9 mouse cellular contexts compared by ENCODE assay signal in the genomic region with DNA sequence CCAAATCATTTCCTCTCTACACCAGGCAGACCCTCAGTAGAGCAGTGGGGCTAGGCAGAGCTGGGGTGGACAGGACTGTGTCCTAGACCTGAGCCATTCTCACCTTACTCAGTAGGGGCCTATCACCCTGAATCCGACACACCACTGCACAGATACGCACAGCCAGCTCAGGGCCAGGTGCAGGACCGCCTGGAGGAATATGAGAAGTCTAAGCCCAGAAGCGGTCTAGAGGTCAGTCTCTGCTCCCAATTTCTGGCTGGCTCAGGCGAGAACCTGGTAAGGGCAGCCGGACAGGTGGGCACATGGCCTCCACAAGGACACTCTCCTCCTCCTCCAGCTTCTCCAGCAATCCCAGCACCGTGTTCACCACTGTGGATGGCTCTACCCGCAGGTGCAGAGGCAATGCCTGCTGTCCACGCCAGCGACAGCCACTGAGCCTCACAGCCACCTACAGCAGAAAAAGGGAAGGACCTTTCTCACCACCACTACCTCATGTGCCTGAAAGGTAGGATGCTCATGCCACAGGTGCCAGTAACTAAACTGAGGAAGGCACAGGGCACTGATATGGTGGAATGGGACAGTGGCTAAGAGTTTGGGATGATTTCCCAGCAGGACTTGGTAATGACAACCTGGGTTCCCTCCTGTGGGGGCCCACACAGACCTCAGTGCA. TPM values are rescaled to one million over a fixed set of nuclear protein-coding genes. Genes with fewer than 3 reads are reported as not detected.
DNase-seq lines count a peak whose midpoint lies in the region; ATAC-seq and TF ChIP-seq lines count a peak whose summit lies in the region.
"Had no signal": no experiment of that assay in that cellular context is flagged by ENCODE, and none has a peak within 500 bp of the region (broad histone marks: within the 10 kb centered on the region; RNA-seq: fewer than 3 reads in every experiment).

No protein-coding gene starts in this region.

- H3K27me3 ChIP-seq in heart, embryonic 15.5 days, result no peaks in the 10 kb centered on the region
- H3K27me3 ChIP-seq in lung, postnatal 0 days (replicated peaks; ENCODE audit: insufficient read depth, low read length), result no peaks in the 10 kb centered on the region
- peaks cover 7% of the 10 kb centered on the region for H3K27me3 ChIP-seq in limb, embryonic 10.5 days (ENCODE audit: low read depth, poor library complexity, severe bottlenecking)

- no peak for ATAC-seq in heart, embryonic 15.5 days (replicated peaks; ENCODE audit: insufficient number of reproducible peaks, insufficient read depth, low FRiP score, low read depth)
- ATAC-seq in lung, postnatal 0 days, result no peak
- ATAC-seq: inflammation-experienced regulatory T-cells, adult 6 months had no signal

- H3K9me3 ChIP-seq in heart, embryonic 15.5 days (replicated peaks), result no peaks in the 10 kb centered on the region
- H3K9me3 ChIP-seq in lung, postnatal 0 days (ENCODE audit: low read length), result no peaks in the 10 kb centered on the region
- no peaks in the 10 kb centered on the region for H3K9me3 ChIP-seq in limb, embryonic 10.5 days (replicated peaks)

- WGBS in heart, embryonic 15.5 days, result 91% methylated on average over 10 of the region's 10 CpGs
- 95% methylated on average over 10 of the region's 10 CpGs for WGBS in lung, postnatal 0 days
- 88% methylated on average over 10 of the region's 10 CpGs for WGBS in limb, embryonic 10.5 days

- H3K9ac ChIP-seq in heart, embryonic 15.5 days, result peak overlapping the region; percentile 23; the same call in 1 of the 2 replicates
- H3K9ac ChIP-seq in lung, postnatal 0 days (replicated peaks; ENCODE audit: low read depth), result no peak overlapping the region

- peak overlapping the region; percentile 44 for H3K4me2 ChIP-seq in heart, embryonic 15.5 days
- H3K4me2 ChIP-seq in lung, postnatal 0 days (replicated peaks; ENCODE audit: low read depth, low read length), result no peak overlapping the region

- H3K27ac ChIP-seq in heart, embryonic 15.5 days, result peak overlapping the region; percentile 92
- H3K27ac ChIP-seq in lung, postnatal 0 days (ENCODE audit: low read length), result peak overlapping the region; percentile 26; the same call in 1 of the 2 replicates
- peak overlapping the region; percentile 14 for H3K27ac ChIP-seq in limb, embryonic 10.5 days

- TF ChIP-seq CTCF in lung, postnatal 0 days (IDR thresholded peaks at IDR 0.05), result no peak

- TF ChIP-seq EP300 in lung, postnatal 0 days (IDR thresholded peaks at IDR 0.05), result no peak

- no peaks in the 10 kb centered on the region for H3K36me3 ChIP-seq in heart, embryonic 15.5 days
- H3K36me3 ChIP-seq in lung, postnatal 0 days (ENCODE audit: insufficient read depth, low read length), result no peaks in the 10 kb centered on the region; the same call in 1 of the 2 replicates
- no peaks in the 10 kb centered on the region for H3K36me3 ChIP-seq in limb, embryonic 10.5 days

- H3K4me3 ChIP-seq in heart, embryonic 15.5 days, result peak overlapping the region; percentile 6; the same call in 1 of the 2 replicates
- H3K4me3 ChIP-seq in lung, postnatal 0 days (ENCODE audit: low read depth, low read length), result no peak overlapping the region
- no peak overlapping the region for H3K4me3 ChIP-seq in limb, embryonic 10.5 days

- peaks cover 71% of the 10 kb centered on the region for H3K4me1 ChIP-seq in heart, embryonic 15.5 days (replicated peaks)
- peaks cover 18% of the 10 kb centered on the region; the same call in 1 of the 2 replicates for H3K4me1 ChIP-seq in lung, postnatal 0 days (ENCODE audit: insufficient read depth, low read depth, low read length)
- H3K4me1 ChIP-seq in limb, embryonic 10.5 days, result peaks cover 40% of the 10 kb centered on the region

- DNase-seq in cerebellum, adult 8-10 months, result peak; percentile 24
- DNase-seq in cerebellum, postnatal 36 days, result no peak
- no peak for DNase-seq in heart, postnatal 4 days
- DNase-seq in lung, postnatal 0 days (ENCODE audit: low spot score), result no peak
- no peak for DNase-seq in lung, postnatal 4 days
- no peak for DNase-seq in limb, embryonic 10.5 days (ENCODE audit: low spot score)
- no peak for DNase-seq in layer of hippocampus, postnatal 14 days (ENCODE audit: low spot score in 2 of 2)

RNA-seq across cellular contexts. Expression of gene Carns1, which starts 4.4 kb away (rescaled TPM):
- polyA plus RNA-seq in heart, embryonic 15.5 days (2015; fragmentation: Nextera tagmentation; extraction: Ambion mirVana), result 12.3 TPM in 2 replicates
- total RNA-seq in heart, postnatal 4 days (2021), result 10 to 100 TPM; 46.7 to 49.0 TPM
- 1.8 and 2.6 TPM in 2 replicates for polyA plus RNA-seq in lung, postnatal 0 days (2015; fragmentation: Nextera tagmentation; extraction: Ambion mirVana)
- 3.2 and 3.3 TPM in 2 replicates for polyA plus RNA-seq in limb, embryonic 10.5 days (2016; fragmentation: Nextera tagmentation; extraction: Ambion mirVana)
- total RNA-seq in layer of hippocampus, postnatal 14 days (2021), result 1 to 10 TPM; 4.0 to 4.9 TPM

RNA-seq across cellular contexts. Expression of gene Rps6kb2, which starts 7.7 kb away (rescaled TPM):
- polyA plus RNA-seq in heart, embryonic 15.5 days (2015; fragmentation: Nextera tagmentation; extraction: Ambion mirVana), result 42.2 and 46.1 TPM in 2 replicates
- total RNA-seq in heart, postnatal 4 days (2021), result 10 to 100 TPM; 26.0 to 26.3 TPM
- 28.4 and 35.1 TPM in 2 replicates for polyA plus RNA-seq in lung, postnatal 0 days (2015; fragmentation: Nextera tagmentation; extraction: Ambion mirVana)
- 58.3 and 66.0 TPM in 2 replicates for polyA plus RNA-seq in limb, embryonic 10.5 days (2016; fragmentation: Nextera tagmentation; extraction: Ambion mirVana)
- total RNA-seq in layer of hippocampus, postnatal 14 days (2021), result 10 to 100 TPM; 32.6 to 40.9 TPM

RNA-seq across cellular contexts. Expression of gene Ptprcap, which starts 17.5 kb away (rescaled TPM):
- 3.6 and 33.8 TPM in 2 replicates for polyA plus RNA-seq in heart, embryonic 15.5 days (2015; fragmentation: Nextera tagmentation; extraction: Ambion mirVana)
- 1 to 10 TPM; 2.0 to 2.2 TPM for total RNA-seq in heart, postnatal 4 days (2021)
- polyA plus RNA-seq in lung, postnatal 0 days (2015; fragmentation: Nextera tagmentation; extraction: Ambion mirVana), result 3.4 and 3.7 TPM in 2 replicates
- polyA plus RNA-seq in limb, embryonic 10.5 days (2016; fragmentation: Nextera tagmentation; extraction: Ambion mirVana), result 0.93 and 1.4 TPM in 2 replicates
- total RNA-seq in layer of hippocampus, postnatal 14 days (2021), result 1 to 10 TPM in 1 of 2 experiments, under 1 TPM in 1; 0.99 to 2.5 TPM

RNA-seq across cellular contexts. Expression of gene Tbc1d10c, which starts 20.2 kb away (rescaled TPM):
- 3.0 and 14.9 TPM in 2 replicates for polyA plus RNA-seq in heart, embryonic 15.5 days (2015; fragmentation: Nextera tagmentation; extraction: Ambion mirVana)
- 1 to 10 TPM; 2.0 to 2.1 TPM for total RNA-seq in heart, postnatal 4 days (2021)
- 3.9 and 4.5 TPM in 2 replicates for polyA plus RNA-seq in lung, postnatal 0 days (2015; fragmentation: Nextera tagmentation; extraction: Ambion mirVana)
- 0.21 and 1.2 TPM in 2 replicates for polyA plus RNA-seq in limb, embryonic 10.5 days (2016; fragmentation: Nextera tagmentation; extraction: Ambion mirVana)
- 1 to 10 TPM in 1 of 2 experiments, under 1 TPM in 1; 0.74 to 1.8 TPM for total RNA-seq in layer of hippocampus, postnatal 14 days (2021)

RNA-seq across cellular contexts. Expression of gene Ppp1ca, which starts 21.0 kb away (rescaled TPM):
- polyA plus RNA-seq in heart, embryonic 15.5 days (2015; fragmentation: Nextera tagmentation; extraction: Ambion mirVana), result 666 and 734 TPM in 2 replicates
- total RNA-seq in heart, postnatal 4 days (2021), result 100 to 1,000 TPM; 481 to 484 TPM
- polyA plus RNA-seq in lung, postnatal 0 days (2015; fragmentation: Nextera tagmentation; extraction: Ambion mirVana), result 619 and 631 TPM in 2 replicates
- 1,070 and 1,129 TPM in 2 replicates for polyA plus RNA-seq in limb, embryonic 10.5 days (2016; fragmentation: Nextera tagmentation; extraction: Ambion mirVana)
- total RNA-seq in layer of hippocampus, postnatal 14 days (2021), result 100 to 1,000 TPM; 281 TPM

Comparison
In these comparisons a context has a peak if more than half of its experiments do, and no peak if none do; other contexts are left out.
1. H3K27ac ChIP-seq: peak in every context shown above with its lines; median percentile 92 in heart, embryonic 15.5 days; 26 in lung, postnatal 0 days; 14 in limb, embryonic 10.5 days.